ENCODE assay signal across 9 mouse cellular contexts in genomic region chr3:131886470-131886869, GRCm38 (mm10).
DNase-seq lines count a peak whose midpoint lies in the region; ATAC-seq and TF ChIP-seq lines count a peak whose summit lies in the region.
"Had no signal": no experiment of that assay in that cellular context is flagged by ENCODE, and none has a peak within 500 bp of the region (broad histone marks: within the 10 kb centered on the region; RNA-seq: fewer than 3 reads in every experiment).

No protein-coding gene starts in this region.

- TF ChIP-seq CTCF in layer of hippocampus, adult 2 months (conservative IDR thresholded peaks at IDR 0.05) = peak; percentile 78
- peak; percentile 62 for TF ChIP-seq CTCF in bone marrow, adult 2 months (IDR thresholded peaks at IDR 0.05; ENCODE audit: control insufficient read depth, insufficient read depth, low read length)
- peak; percentile 63 for TF ChIP-seq CTCF in lung, postnatal 0 days (IDR thresholded peaks at IDR 0.05)

- no peak for ATAC-seq in lung, postnatal 0 days
- ATAC-seq in inflammation-experienced regulatory T-cells, adult 6 months = no peak

- TF ChIP-seq POLR2A in bone marrow, adult 2 months (IDR thresholded peaks at IDR 0.05; ENCODE audit: borderline replicate concordance, control insufficient read depth, low read depth, low read length) = no peak

- WGBS in bone marrow, adult 2 months = 82% methylated on average over 5 of the region's 5 CpGs
- WGBS in lung, postnatal 0 days = 87% methylated on average over 5 of the region's 5 CpGs

- H3K4me2 ChIP-seq in lung, postnatal 0 days (replicated peaks; ENCODE audit: low read depth, low read length) = no peak overlapping the region
- H3K4me2 ChIP-seq: limb, embryonic 13.5 days had no signal

- H3K4me1 ChIP-seq in bone marrow, adult 2 months (ENCODE audit: control insufficient read depth, insufficient read depth, low read length) = no peaks in the 10 kb centered on the region
- no peaks in the 10 kb centered on the region for H3K4me1 ChIP-seq in lung, postnatal 0 days (ENCODE audit: insufficient read depth, low read depth, low read length)

- no peaks in the 10 kb centered on the region for H3K27me3 ChIP-seq in lung, postnatal 0 days (replicated peaks; ENCODE audit: insufficient read depth, low read length)
- H3K27me3 ChIP-seq: limb, embryonic 13.5 days had no signal

- H3K27ac ChIP-seq in layer of hippocampus, adult 2 months = no peak overlapping the region
- H3K27ac ChIP-seq in bone marrow, adult 2 months (ENCODE audit: control insufficient read depth, insufficient read depth, low read depth, low read length, poor library complexity) = no peak overlapping the region
- no peak overlapping the region for H3K27ac ChIP-seq in lung, postnatal 0 days (ENCODE audit: low read length)
- H3K27ac ChIP-seq: limb, embryonic 13.5 days had no signal

- peak in 1 of 2 experiments; percentile 27 for DNase-seq in layer of hippocampus, adult 2 months (ENCODE audit: low spot score in 2 of 2)
- DNase-seq in layer of hippocampus, adult 11-12 months (ENCODE audit: low spot score) = no peak
- peak; percentile 14 for DNase-seq in MEL-GATA-1-ER (ENCODE audit: extremely low read depth, low read depth)
- DNase-seq in lung, postnatal 0 days (ENCODE audit: low spot score) = no peak
- DNase-seq in layer of hippocampus, adult 18-20 months (ENCODE audit: low spot score in 2 of 2) = no peak
- no peak for DNase-seq in cerebellum, adult 18-20 months

- no peak overlapping the region for H3K4me3 ChIP-seq in layer of hippocampus, adult 2 months
- H3K4me3 ChIP-seq in bone marrow, adult 2 months (replicated peaks; ENCODE audit: control insufficient read depth, low read depth, low read length) = no peak overlapping the region
- no peak overlapping the region for H3K4me3 ChIP-seq in lung, postnatal 0 days (ENCODE audit: low read depth, low read length)
- H3K4me3 ChIP-seq: limb, embryonic 13.5 days had no signal

- no peak for TF ChIP-seq EP300 in lung, postnatal 0 days (IDR thresholded peaks at IDR 0.05)

- H3K9me3 ChIP-seq in lung, postnatal 0 days (ENCODE audit: low read length) = no peaks in the 10 kb centered on the region
- H3K9me3 ChIP-seq: limb, embryonic 13.5 days had no signal

- H3K9ac ChIP-seq in lung, postnatal 0 days (replicated peaks; ENCODE audit: low read depth) = no peak overlapping the region
- H3K9ac ChIP-seq: limb, embryonic 13.5 days had no signal

- no peaks in the 10 kb centered on the region for H3K36me3 ChIP-seq in lung, postnatal 0 days (ENCODE audit: insufficient read depth, low read length)
- H3K36me3 ChIP-seq: limb, embryonic 13.5 days had no signal
